Mouse (Mus musculus) lung, embryonic 14.5 days (tissue): ENCODE measurements around the gene Sh3bp5l. TPM values are rescaled to one million over a fixed set of nuclear protein-coding genes. Genes with fewer than 3 reads are reported as not detected.
"Not testable (repeated sequence)": the region's sequence is repeated elsewhere in the genome, so short reads cannot be mapped to it uniquely, and the experiment has no call there.

Experiments used
- ATAC-seq: fragments of 200-750 bp; cut with Nextera tagmentation; 2 replicates; pipeline ENCODE4 v1.8.0; 2017; ENCODE audit warnings: mild to moderate bottlenecking, moderate TSS enrichment, moderate library complexity; ENCODE audit not compliant: insufficient read depth
- DNase-seq: peaks from one replicate; pipeline ENCODE4 v3.0.0-alpha.2; 2015
- H3K27ac ChIP-seq: fragments of 300-500 bp; sonication (generic); 2 replicates; pipeline ENCODE4 v1.5.1; 2014; ENCODE audit warnings: low read depth, mild to moderate bottlenecking, moderate library complexity
- H3K27me3 ChIP-seq: fragments of 300-500 bp; sonication (generic); 2 replicates; pipeline ENCODE4 v1.6.1; 2014; ENCODE audit warnings: low read length, control low read depth; ENCODE audit not compliant: insufficient read depth
- H3K36me3 ChIP-seq: fragments of 300-500 bp; sonication (generic); 2 replicates; pipeline ENCODE4 v1.6.1; 2014; ENCODE audit warnings: control low read depth; ENCODE audit not compliant: insufficient read depth
- H3K4me1 ChIP-seq: fragments of 300-500 bp; sonication (generic); 2 replicates; pipeline ENCODE4 v1.6.1; 2014; ENCODE audit warnings: antibody characterized with exemption, control low read depth; ENCODE audit not compliant: insufficient read depth
- H3K4me2 ChIP-seq: fragments of 300-500 bp; sonication (generic); 2 replicates; pipeline ENCODE4 v1.6.1; 2014; ENCODE audit warnings: mild to moderate bottlenecking
- H3K4me3 ChIP-seq: fragments of 300-500 bp; sonication (generic); 2 replicates; pipeline ENCODE4 v1.5.1; 2014; ENCODE audit warnings: low read depth, low read length
- H3K9ac ChIP-seq: fragments of 300-500 bp; sonication (generic); 2 replicates; pipeline ENCODE4 v1.6.1; 2014
- H3K9me3 ChIP-seq: fragments of 300-500 bp; sonication (generic); 2 replicates; pipeline ENCODE4 v1.6.1; 2016; ENCODE audit warnings: low read depth, low read length, control low read depth
- CTCF ChIP-seq: IDR thresholded peaks from 2 replicates; pipeline ENCODE4 v1.5.1; 2016; ENCODE audit warnings: antibody characterized with exemption, low read depth
- WGBS: fragments of 180-500 bp; shearing (Covaris S2); extraction: QIAGEN DNeasy Blood & Tissue Kit; methylation state at CpG from one replicate; pipeline ENCODE4 v1.1.7; 2014; 5-methylcytosine and 5-hydroxymethylcytosine counted together
- polyA plus RNA-seq: library from polyadenylated mRNA; unstranded; fragments of >200 nt; fragmentation: Nextera tagmentation; extraction: Ambion mirVana; gene quantifications from 2 replicates; pipeline ENCODE4 v1.2.1, GENCODE M21; 2014

The Sh3bp5l gene
- polyA plus RNA-seq, 1 experiment from 2014 or later, result 26.4 TPM

- H3K27me3 ChIP-seq, result no peaks in the 10 kb centered on the region
- DNase-seq (peak; percentile 86), ATAC-seq (no peak)
- no peaks in the 10 kb centered on the region for H3K36me3 ChIP-seq
- peak; percentile 82 for TF ChIP-seq CTCF
- H3K9ac ChIP-seq, result no peak overlapping the region
- no peaks in the 10 kb centered on the region for H3K9me3 ChIP-seq
- no peak overlapping the region for H3K27ac ChIP-seq
- peak overlapping the region; percentile 61 for H3K4me3 ChIP-seq
- H3K4me1 ChIP-seq, result no peaks in the 10 kb centered on the region
- H3K4me2 ChIP-seq, result peak overlapping the region; percentile 70
- 11% methylated on average over 13 of the region's 13 CpGs for WGBS
These were observed 29.5 kb upstream of the Sh3bp5l start for GRCm38 (mm10) chr11:58301057-58301456.

GRCm38 (mm10) chr11:58301837-58302754 is 28.4 kb upstream of the Sh3bp5l start:
- Histone ChIP-seq H3K4me1 (no peaks in the 10 kb centered on the region), H3K9me3 (no peaks in the 10 kb centered on the region), H3K4me3 (peak overlapping the region; percentile 61), H3K27me3 (no peaks in the 10 kb centered on the region), H3K4me2 (peak overlapping the region; percentile 70), H3K9ac (peak overlapping the region; percentile 62), H3K27ac (peak overlapping the region; percentile 94), H3K36me3 (no peaks in the 10 kb centered on the region)
- TF ChIP-seq CTCF, result peak; percentile 84
- ATAC-seq (peak; percentile 91), DNase-seq (peak; percentile 98)
- under 1% methylated on average over 36 of the region's 36 CpGs for WGBS

- peak; percentile 50 for ATAC-seq
- H3K9me3 ChIP-seq, result no peaks in the 10 kb centered on the region
- H3K4me2 ChIP-seq, result peak overlapping the region; percentile 70
- H3K36me3 ChIP-seq, result no peaks in the 10 kb centered on the region
- peak overlapping the region; percentile 61 for H3K4me3 ChIP-seq
- peak; percentile 35 for DNase-seq
- peak overlapping the region; percentile 94 for H3K27ac ChIP-seq
- H3K9ac ChIP-seq, result peak overlapping the region; percentile 62
- H3K27me3 ChIP-seq, result no peaks in the 10 kb centered on the region
- under 1% methylated on average over 26 of the region's 26 CpGs for WGBS
- no peak for TF ChIP-seq CTCF
- H3K4me1 ChIP-seq, result peaks cover 2% of the 10 kb centered on the region; the same call in 1 of the 2 replicates
These were observed 27.6 kb upstream of the Sh3bp5l start for GRCm38 (mm10) chr11:58302774-58303445.

GRCm38 (mm10) chr11:58303594-58303993 is 26.9 kb upstream of the Sh3bp5l start:
- ATAC-seq (no peak), DNase-seq (peak; percentile 30)
- H3K27ac ChIP-seq, result no peak overlapping the region

GRCm38 (mm10) chr11:58305299-58305698 is 25.2 kb upstream of the Sh3bp5l start:
- ATAC-seq, H3K27ac ChIP-seq, H3K4me2 ChIP-seq, H3K36me3 ChIP-seq, DNase-seq, H3K9ac ChIP-seq, H3K4me3 ChIP-seq, H3K4me1 ChIP-seq, H3K27me3 ChIP-seq, H3K9me3 ChIP-seq: not testable (repeated sequence)
- WGBS, result 85% methylated on average over 8 of the region's 8 CpGs

More at GRCm38 (mm10) chr11:58303594-58303993, 26.9 kb upstream of the Sh3bp5l start:
- Histone ChIP-seq H3K4me1 (peaks cover 4% of the 10 kb centered on the region; the same call in 1 of the 2 replicates), H3K9me3 (no peaks in the 10 kb centered on the region), H3K9ac (no peak overlapping the region), H3K36me3 (no peaks in the 10 kb centered on the region), H3K4me2 (peak overlapping the region; percentile 70), H3K27me3 (no peaks in the 10 kb centered on the region), H3K4me3 (0 out of 2 replicates have a peak overlapping the region, but pooled peaks have one; percentile 2)
- 14% methylated on average over 7 of the region's 7 CpGs for WGBS
- TF ChIP-seq CTCF, result no peak

- H3K27me3 ChIP-seq, result no peaks in the 10 kb centered on the region
- peak within 1 kb of the TSS; percentile 87 for H3K27ac ChIP-seq
- under 1% methylated on average over 34 of the region's 34 CpGs for WGBS
- TF ChIP-seq CTCF, result 0 out of 2 replicates have a peak, but pooled peaks have one; percentile 4
- no peaks in the 10 kb centered on the region for H3K9me3 ChIP-seq
- peaks cover 4% of the 10 kb centered on the region; the same call in 1 of the 2 replicates for H3K4me1 ChIP-seq
- peak within 1 kb of the TSS; percentile 57 for H3K4me3 ChIP-seq
- peaks cover 10% of the 10 kb centered on the region; the same call in 1 of the 2 replicates for H3K36me3 ChIP-seq
- H3K9ac ChIP-seq, result peak within 1 kb of the TSS; percentile 72
- ATAC-seq, result peak; percentile 76
- H3K4me2 ChIP-seq, result peak within 1 kb of the TSS; percentile 94
- DNase-seq, result peak; percentile 97
These were observed 23.6 kb upstream of the Sh3bp5l start, which contains the start of gene Zfp692 for GRCm38 (mm10) chr11:58306860-58307308. Gene Zfp692, plus strand, starts transcription at chr11:58307069.
